Mouse (Mus musculus): ENCODE data around the gene Slx4ip. TPM values are rescaled to one million over a fixed set of nuclear protein-coding genes. Genes with fewer than 3 reads are reported as not detected.

Gene Slx4ip
- polyA plus RNA-seq, 1 experiment from 2014 or later, result 16.3 TPM

DNA sequence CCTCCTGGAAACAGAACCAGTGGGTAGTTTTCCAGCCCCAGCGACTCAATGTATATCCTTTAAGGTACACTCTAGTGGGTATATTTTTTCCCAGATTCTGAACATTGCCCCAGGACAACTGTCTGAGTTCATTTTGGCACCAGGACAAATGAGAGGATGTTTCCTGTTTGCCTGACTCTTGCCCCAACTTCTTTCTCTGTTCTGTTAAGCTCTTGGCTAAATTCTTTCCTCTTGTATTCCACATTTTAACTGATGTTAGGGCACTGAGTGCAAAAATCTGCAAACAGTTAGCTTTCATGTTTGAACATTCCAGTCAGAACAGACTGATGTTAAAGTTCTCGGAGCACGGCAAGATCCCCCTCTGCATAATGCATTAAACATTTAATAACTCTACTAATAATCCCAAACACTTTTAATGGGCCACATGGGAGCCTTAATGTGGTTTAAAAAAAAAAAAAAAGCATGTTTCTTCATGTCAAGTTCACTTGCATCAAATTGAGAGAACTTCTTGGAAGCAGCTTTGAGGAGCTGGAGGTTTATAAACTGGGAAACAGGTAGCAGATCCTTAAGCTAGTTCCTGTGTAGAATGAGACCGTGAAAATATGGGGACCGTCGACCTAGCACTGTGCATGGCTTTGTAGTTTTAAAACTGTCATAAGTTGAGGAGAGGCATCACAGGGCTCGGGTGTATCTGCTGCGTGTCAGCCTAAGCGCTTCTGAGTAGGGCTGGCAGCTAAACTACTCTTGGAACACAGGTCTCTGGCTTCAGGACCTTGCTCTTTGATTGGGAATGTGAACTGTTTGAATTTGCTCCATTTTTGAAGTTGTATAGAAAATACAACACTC is 64.9 kb downstream of the Slx4ip start:
- Histone ChIP-seq H3K4me1 (replicated peaks) (peaks cover 6% of the 10 kb centered on the region; the same call in 1 of the 2 replicates), H3K4me3 (replicated peaks) (no peak overlapping the region), H3K9ac (replicated peaks) (no peak overlapping the region), H3K27me3 (no peaks in the 10 kb centered on the region), H3K36me3 (no peaks in the 10 kb centered on the region), H3K4me2 (replicated peaks) (no peak overlapping the region), H3K27ac (no peak overlapping the region), H3K9me3 (no peaks in the 10 kb centered on the region)
- 86% methylated on average over 9 of the region's 9 CpGs for WGBS
- ATAC-seq, result no peak

DNA sequence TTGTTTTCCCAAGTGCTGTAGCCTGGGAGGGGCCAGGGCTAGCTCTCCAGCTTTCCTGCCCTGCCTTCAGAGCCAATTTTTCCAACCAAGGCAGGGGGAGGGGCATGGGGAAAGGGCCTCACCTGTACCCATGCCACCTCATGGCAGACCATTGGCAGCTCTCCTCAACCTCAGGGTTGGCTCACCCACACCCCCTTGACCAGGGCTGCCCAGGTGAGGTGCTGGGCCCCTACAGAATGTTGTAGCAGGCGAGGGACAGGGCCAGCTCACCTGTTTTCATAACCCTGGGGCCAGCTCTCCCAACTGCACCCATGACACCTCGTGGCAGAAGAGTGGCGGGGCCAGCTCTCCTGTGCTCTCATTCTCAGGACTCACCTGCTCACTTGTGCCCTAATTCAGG is 67.7 kb downstream of the Slx4ip start:
- no peak overlapping the region for H3K4me3 ChIP-seq (replicated peaks)
- H3K27me3 ChIP-seq, result no peaks in the 10 kb centered on the region
- peaks cover 6% of the 10 kb centered on the region; the same call in 1 of the 2 replicates for H3K4me1 ChIP-seq (replicated peaks)
- H3K4me2 ChIP-seq (replicated peaks), result no peak overlapping the region
- 98% methylated on average over 3 of the region's 3 CpGs for WGBS
- 0 out of 2 replicates have a peak, but pooled peaks have one; percentile 43 for ATAC-seq
- H3K9me3 ChIP-seq, result no peaks in the 10 kb centered on the region
- H3K27ac ChIP-seq, result no peak overlapping the region
- no peaks in the 10 kb centered on the region for H3K36me3 ChIP-seq
- H3K9ac ChIP-seq (replicated peaks), result no peak overlapping the region

DNA sequence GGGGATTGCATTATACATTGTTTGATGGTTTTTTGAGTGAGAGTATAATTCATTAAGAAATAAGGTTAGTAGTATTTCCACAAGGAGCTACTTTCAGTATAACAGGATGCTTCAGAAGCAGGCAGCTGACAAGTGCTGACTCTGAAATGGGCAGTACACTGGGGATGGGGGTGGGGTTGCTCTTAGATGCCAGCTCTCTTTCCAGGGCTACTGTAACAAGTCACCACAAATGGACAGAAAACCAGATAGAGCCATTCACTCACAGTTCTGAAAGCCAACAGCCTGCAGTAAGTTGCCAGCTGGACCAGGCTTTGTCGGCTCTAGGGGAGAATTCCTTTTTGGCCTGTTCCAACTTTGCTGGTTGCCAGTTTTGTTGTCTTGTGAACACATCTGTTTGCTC is 84.8 kb downstream of the Slx4ip start:
- Histone ChIP-seq H3K9ac (replicated peaks) (no peak overlapping the region), H3K27ac (no peak overlapping the region), H3K4me1 (replicated peaks) (peaks cover 2% of the 10 kb centered on the region), H3K4me2 (replicated peaks) (no peak overlapping the region), H3K4me3 (replicated peaks) (no peak overlapping the region), H3K9me3 (no peaks in the 10 kb centered on the region), H3K27me3 (no peaks in the 10 kb centered on the region), H3K36me3 (no peaks in the 10 kb centered on the region)
- no peak for ATAC-seq
- 86% methylated on average over 1 of the region's 1 CpGs for WGBS

DNA sequence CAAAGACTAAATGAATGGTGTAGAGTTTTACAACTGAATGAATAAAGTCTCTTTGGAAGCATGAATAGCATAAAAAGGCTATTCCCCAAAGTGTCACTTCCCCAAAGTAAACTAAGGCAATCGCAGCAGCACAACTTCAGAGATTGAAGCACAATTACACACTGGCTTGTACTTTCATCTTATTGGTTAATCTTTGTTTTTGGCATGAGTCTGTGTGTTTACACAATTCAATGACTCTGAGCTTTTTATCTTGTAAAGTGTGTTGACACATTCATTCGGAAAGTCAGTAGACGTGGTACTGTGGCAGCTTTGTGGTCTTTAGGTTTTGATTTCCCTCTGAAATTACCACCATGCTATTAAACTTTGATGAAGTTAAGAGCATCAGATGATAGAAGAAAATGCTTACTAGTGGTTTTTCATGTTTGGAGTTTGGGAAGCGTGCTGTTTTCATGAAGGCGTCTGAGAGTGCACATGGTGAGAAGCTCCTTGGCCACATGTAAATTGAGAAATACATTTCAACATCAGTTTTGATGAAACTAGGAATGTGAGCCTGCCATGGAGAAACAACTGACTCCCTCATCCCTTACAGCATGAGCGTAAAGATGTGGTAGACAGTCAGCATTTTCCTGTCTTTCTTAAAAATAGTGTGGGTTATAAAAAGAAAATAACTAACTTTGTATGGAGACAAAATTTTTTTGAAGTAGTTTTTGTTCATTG is 88.2 kb downstream of the Slx4ip start:
- Histone ChIP-seq H3K36me3 (no peaks in the 10 kb centered on the region), H3K9ac (replicated peaks) (no peak overlapping the region), H3K4me1 (replicated peaks) (peaks cover 13% of the 10 kb centered on the region), H3K9me3 (no peaks in the 10 kb centered on the region), H3K27me3 (no peaks in the 10 kb centered on the region), H3K4me3 (replicated peaks) (no peak overlapping the region), H3K4me2 (replicated peaks) (no peak overlapping the region), H3K27ac (no peak overlapping the region)
- 88% methylated on average over 6 of the region's 6 CpGs for WGBS
- no peak for ATAC-seq

DNA sequence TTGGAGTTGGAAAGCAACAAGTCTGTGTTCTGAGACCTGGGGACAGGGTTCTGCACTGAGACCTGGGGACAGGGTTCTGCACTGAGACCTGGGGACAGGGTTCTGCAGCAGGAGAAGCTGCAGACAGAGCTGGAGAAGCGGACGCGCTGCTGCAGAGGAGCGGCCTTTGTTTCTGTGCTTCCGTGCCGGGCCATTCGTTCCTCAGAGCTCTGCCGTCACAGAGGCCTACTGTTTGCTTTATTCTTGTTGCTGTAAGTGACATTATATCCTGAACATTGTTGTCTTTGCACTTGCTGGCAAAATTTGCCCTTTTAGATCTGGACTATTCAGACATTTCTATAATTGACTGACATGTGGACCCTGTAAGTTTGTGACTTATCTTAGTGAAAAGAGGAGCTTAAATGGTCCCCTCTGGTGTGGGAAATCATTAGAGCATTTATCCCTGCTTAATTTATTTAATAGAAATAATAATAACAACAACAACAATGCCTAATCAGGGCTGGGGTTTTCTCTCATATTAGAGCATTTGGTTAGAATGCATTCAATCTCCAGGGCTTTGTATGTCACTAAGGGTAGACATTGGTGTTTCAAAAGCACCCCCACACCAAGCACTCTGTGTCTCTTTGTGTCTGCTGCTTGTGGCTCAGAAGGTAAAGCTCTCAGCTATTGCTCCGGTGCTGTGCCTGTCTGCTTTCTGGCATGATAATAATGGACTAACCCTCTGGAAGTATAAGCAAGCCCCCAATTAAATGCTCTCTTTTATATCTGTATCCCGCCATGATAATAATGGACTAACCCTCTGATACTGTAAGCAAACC is 90.3 kb downstream of the Slx4ip start:
- Histone ChIP-seq H3K4me1 (replicated peaks) (peaks cover 13% of the 10 kb centered on the region), H3K4me3 (replicated peaks) (no peak overlapping the region), H3K9me3 (no peaks in the 10 kb centered on the region), H3K4me2 (replicated peaks) (no peak overlapping the region), H3K27me3 (no peaks in the 10 kb centered on the region), H3K27ac (peak overlapping the region; percentile 35), H3K36me3 (no peaks in the 10 kb centered on the region), H3K9ac (replicated peaks) (no peak overlapping the region; the same call in 1 of the 2 replicates)
- WGBS, result 7% methylated on average over 10 of the region's 10 CpGs
- ATAC-seq, result peak; percentile 72

DNA sequence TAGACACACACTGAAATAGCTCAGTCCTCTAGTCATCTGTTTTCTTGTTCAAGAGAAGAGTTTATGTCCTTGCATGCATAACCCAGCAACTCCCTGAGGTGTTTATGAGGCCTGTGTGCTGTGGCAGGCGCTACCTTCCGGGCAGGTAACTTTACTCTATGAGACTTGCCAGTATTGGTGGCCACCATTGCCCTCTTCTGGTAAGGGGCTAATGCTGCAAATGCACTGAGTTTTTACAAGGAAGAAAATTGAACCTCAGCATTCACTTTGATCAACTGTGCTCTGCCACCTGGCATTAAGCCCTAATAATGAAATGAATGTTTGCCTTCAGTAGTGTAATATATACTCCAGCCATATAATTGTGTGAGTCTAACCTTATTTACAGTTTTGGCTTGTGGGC is 92.9 kb downstream of the Slx4ip start:
- H3K9ac ChIP-seq (replicated peaks), result no peak overlapping the region
- no peak overlapping the region for H3K27ac ChIP-seq
- WGBS, result 90% methylated on average over 2 of the region's 2 CpGs
- H3K4me3 ChIP-seq (replicated peaks), result no peak overlapping the region
- H3K27me3 ChIP-seq, result no peaks in the 10 kb centered on the region
- ATAC-seq, result no peak
- H3K36me3 ChIP-seq, result no peaks in the 10 kb centered on the region
- no peaks in the 10 kb centered on the region for H3K9me3 ChIP-seq
- no peak overlapping the region for H3K4me2 ChIP-seq (replicated peaks)
- peaks cover 13% of the 10 kb centered on the region for H3K4me1 ChIP-seq (replicated peaks)

DNA sequence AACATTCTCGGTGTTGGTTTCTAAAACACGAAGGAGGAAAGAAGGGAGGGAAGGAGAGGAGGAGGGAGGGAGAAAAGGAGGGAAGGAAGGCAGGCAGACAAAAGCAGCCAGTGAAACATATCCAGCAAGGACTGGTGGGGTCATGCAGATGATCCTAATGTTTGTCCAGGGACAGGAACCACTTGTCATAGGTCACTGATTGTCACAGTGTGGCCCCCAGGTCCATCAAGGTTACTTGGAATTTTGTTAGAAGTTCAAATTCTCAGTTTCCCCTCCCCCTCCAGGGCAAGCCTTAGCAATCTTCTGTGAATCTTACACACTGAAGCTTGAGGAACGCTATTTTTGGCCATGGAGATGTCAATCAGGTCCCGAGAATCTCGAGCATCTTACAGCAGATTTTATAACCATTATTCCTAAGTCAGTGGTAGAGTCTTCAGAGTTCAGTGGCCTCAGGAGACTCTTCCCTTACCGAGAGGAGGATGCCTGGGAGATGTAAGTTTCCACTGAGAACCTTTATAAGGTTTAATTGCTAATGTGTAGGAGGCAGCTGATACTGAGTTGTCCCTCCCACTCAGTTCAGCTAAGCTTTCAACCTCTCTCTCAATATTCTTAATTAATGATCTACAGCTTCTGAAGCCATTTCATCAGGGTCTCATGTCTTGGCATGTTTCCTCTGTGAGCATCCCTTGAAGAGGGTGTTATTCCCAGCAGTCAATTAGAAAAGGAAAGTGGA is 95.1 kb downstream of the Slx4ip start:
- Histone ChIP-seq H3K4me3 (replicated peaks) (no peak overlapping the region), H3K4me2 (replicated peaks) (no peak overlapping the region), H3K9me3 (no peaks in the 10 kb centered on the region), H3K4me1 (replicated peaks) (peaks cover 7% of the 10 kb centered on the region), H3K36me3 (no peaks in the 10 kb centered on the region), H3K27ac (no peak overlapping the region), H3K27me3 (no peaks in the 10 kb centered on the region), H3K9ac (replicated peaks) (no peak overlapping the region)
- 86% methylated on average over 6 of the region's 6 CpGs for WGBS
- no peak for ATAC-seq

DNA sequence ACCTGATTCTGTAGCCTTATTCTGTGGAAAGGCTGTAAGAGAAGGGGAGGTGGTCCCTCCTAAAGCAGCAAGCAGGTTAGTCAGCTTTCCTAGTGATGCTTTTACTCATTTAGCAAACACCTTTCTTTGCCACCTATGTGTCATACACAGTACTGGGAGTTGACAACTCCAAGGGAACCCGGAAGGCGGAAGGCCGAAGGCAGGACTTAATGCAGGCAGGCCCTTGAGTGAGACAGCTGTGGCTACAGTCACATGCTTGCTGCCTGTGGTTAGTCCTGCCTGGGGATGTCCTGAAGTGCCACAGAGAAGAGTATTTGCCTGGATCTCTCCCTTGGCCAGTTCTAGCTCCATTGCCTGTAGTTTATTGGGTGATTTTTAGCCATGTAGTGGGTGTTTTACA is 102.1 kb downstream of the Slx4ip start:
- Histone ChIP-seq H3K27me3 (no peaks in the 10 kb centered on the region), H3K9me3 (no peaks in the 10 kb centered on the region), H3K9ac (replicated peaks) (no peak overlapping the region), H3K27ac (no peak overlapping the region), H3K4me3 (replicated peaks) (no peak overlapping the region), H3K4me1 (replicated peaks) (no peaks in the 10 kb centered on the region), H3K4me2 (replicated peaks) (no peak overlapping the region), H3K36me3 (no peaks in the 10 kb centered on the region)
- no peak; the same call in 1 of the 2 replicates for ATAC-seq
- WGBS, result 95% methylated on average over 3 of the region's 3 CpGs

DNA sequence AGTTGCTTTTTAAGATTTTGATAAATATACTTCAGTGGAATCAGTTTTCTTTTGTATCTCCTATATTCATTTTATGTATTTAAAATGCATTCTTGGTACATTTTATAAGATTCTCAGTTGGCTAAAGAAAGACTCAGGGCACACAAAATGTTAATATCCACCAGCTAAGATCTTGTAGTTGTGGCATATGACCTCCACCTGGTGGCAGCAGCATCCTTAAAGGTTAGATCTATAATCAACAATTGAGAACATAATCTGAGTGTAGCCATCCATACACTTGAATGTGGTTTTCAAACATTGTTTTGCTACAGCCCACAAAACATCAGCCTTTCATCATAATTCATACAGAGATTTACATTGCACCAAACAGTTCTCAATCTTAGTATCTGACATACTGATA is 106.1 kb downstream of the Slx4ip start:
- Histone ChIP-seq H3K4me1 (replicated peaks) (no peaks in the 10 kb centered on the region), H3K36me3 (no peaks in the 10 kb centered on the region), H3K27me3 (no peaks in the 10 kb centered on the region), H3K4me3 (replicated peaks) (no peak overlapping the region), H3K27ac (no peak overlapping the region), H3K9me3 (no peaks in the 10 kb centered on the region), H3K4me2 (replicated peaks) (no peak overlapping the region), H3K9ac (replicated peaks) (no peak overlapping the region)
- no peak for ATAC-seq

DNA sequence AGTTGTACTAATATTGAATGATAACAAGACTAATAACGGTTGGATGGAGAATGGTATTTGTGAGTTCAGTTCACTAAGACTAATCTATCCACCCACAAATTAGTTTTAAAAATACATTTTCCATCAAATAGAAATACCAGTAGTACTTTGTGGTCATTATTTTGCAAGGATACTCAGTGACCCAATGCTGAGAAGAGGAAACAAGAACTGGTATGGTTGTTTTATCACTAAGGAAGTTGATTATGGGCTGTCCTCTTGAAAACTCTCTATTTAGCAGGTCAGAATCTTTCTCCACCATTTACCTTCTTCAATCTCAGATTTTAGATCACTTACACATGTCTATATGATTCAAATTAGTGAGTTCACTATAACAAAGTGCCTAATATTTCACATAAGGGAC is 111.0 kb downstream of the Slx4ip start:
- no peak for ATAC-seq
- WGBS, result 100% methylated on average over 1 of the region's 1 CpGs
- H3K9ac ChIP-seq (replicated peaks), result no peak overlapping the region
- H3K27me3 ChIP-seq, result no peaks in the 10 kb centered on the region
- no peaks in the 10 kb centered on the region for H3K36me3 ChIP-seq
- H3K9me3 ChIP-seq, result no peaks in the 10 kb centered on the region
- H3K4me3 ChIP-seq (replicated peaks), result no peak overlapping the region
- H3K27ac ChIP-seq, result no peak overlapping the region
- H3K4me1 ChIP-seq (replicated peaks), result no peaks in the 10 kb centered on the region
- H3K4me2 ChIP-seq (replicated peaks), result no peak overlapping the region

DNA sequence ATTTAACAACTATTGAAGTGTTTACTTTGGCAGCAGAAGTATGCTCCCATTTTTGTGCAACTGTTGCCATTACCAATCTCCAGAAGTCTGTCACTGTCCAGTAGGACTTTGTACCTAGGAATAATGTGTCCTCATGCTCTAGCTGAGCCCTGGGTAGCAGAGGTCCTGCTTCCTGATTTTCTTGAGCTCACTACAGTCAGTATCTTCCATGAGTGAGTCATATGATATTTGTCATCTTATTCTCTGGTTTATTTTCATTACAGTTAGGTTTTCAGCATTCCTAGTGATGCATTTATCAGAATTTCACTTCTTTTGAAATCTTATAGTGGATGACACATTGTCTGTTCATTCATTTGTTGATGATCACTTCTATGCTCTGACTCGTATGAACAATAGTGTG is 115.6 kb downstream of the Slx4ip start:
- ATAC-seq, result no peak

More for the DNA sequence above, 115.6 kb downstream of the Slx4ip start:
- Histone ChIP-seq H3K9ac (replicated peaks) (no peak overlapping the region), H3K9me3 (no peaks in the 10 kb centered on the region), H3K4me2 (replicated peaks) (no peak overlapping the region), H3K4me3 (replicated peaks) (no peak overlapping the region), H3K4me1 (replicated peaks) (no peaks in the 10 kb centered on the region), H3K27ac (no peak overlapping the region), H3K36me3 (no peaks in the 10 kb centered on the region), H3K27me3 (no peaks in the 10 kb centered on the region)
- 63% methylated on average over 1 of the region's 1 CpGs for WGBS

All from midbrain, embryonic 13.5 days (tissue).